Mouse (Mus musculus) heart, postnatal 0 days (tissue): ENCODE measurements around the gene Pla2g15.

Source experiments
- CTCF ChIP-seq: IDR thresholded peaks from 2 replicates; pipeline ENCODE4 v1.5.1; 2016; ENCODE audit warnings: antibody characterized with exemption, control low read depth, low read depth
- EP300 ChIP-seq: IDR thresholded peaks from 2 replicates; pipeline ENCODE4 v1.6.1; 2016; ENCODE audit warnings: antibody characterized with exemption, low read depth

DNA sequence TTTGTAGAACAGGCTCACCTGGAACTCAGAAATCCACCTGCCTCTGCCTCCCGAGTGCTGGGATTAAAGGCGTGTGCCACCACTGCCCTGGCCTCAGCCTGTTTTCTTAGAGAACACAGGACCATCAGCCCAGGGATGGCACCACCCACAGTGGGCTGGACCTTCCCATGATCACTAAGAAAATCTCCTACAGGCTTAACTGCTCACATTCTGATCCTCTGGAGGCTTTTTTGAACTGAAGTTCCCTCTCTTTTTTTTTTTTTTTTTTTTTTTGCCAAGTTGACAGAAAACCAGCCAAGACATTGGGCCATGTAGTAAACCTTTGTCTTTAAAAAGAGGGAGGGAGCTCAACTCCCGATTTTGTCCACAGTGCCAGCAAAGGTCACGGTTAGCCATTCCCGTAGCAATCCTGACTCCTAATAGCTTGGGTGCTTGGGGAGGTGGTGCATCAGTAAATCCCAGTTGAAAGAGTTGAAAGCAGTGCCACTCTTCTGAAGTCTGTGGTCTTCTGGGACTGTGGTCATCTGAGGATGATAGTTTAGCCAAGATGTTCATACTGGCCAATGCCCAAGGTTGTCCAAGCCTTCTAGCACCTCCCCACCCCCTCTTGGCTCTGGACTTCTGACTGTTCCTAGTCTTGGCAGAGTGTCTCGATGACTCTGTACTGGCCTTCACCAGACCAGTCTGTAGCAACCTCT is 2.2 kb upstream of the Pla2g15 start:
- TF ChIP-seq CTCF (no peak), EP300 (no peak)
